Mouse (Mus musculus) lung, postnatal 0 days (tissue): ENCODE measurements around the gene Ampd3. TPM values are rescaled to one million over a fixed set of nuclear protein-coding genes. Genes with fewer than 3 reads are reported as not detected.
A peak's percentile ranks its signal among the peaks of the same experiment; 100 is the strongest.

Experiments
- ATAC-seq: fragments of 200-750 bp; cut with Nextera tagmentation; 2 replicates; pipeline ENCODE4 v1.8.0; 2017; ENCODE audit warnings: moderate library complexity
- DNase-seq: peaks from one replicate; pipeline ENCODE4 v3.0.0-alpha.2; 2016; ENCODE audit warnings: low spot score
- H3K27ac ChIP-seq: fragments of 300-500 bp; sonication (generic); 2 replicates; pipeline ENCODE4 v1.5.1; 2014; ENCODE audit warnings: antibody characterized with exemption, mild to moderate bottlenecking, low read length, mixed read lengths
- H3K27me3 ChIP-seq: fragments of 300-500 bp; sonication (generic); replicated peaks from 2 replicates; pipeline ENCODE4 v1.6.1; 2014; ENCODE audit warnings: low read length, mixed read lengths; ENCODE audit not compliant: insufficient read depth
- H3K36me3 ChIP-seq: fragments of 300-500 bp; sonication (generic); 2 replicates; pipeline ENCODE4 v1.6.1; 2014; ENCODE audit warnings: low read length, mixed read lengths; ENCODE audit not compliant: insufficient read depth
- H3K4me1 ChIP-seq: fragments of 300-500 bp; sonication (generic); 2 replicates; pipeline ENCODE4 v1.6.1; 2014; ENCODE audit warnings: antibody characterized with exemption, low read depth, low read length, mixed read lengths; ENCODE audit not compliant: insufficient read depth
- H3K4me2 ChIP-seq: fragments of 300-500 bp; sonication (generic); replicated peaks from 2 replicates; pipeline ENCODE4 v1.6.1; 2014; ENCODE audit warnings: low read depth, mild to moderate bottlenecking, low read length, moderate library complexity, mixed read lengths
- H3K4me3 ChIP-seq: fragments of 300-500 bp; sonication (generic); 2 replicates; pipeline ENCODE4 v1.5.1; 2014; ENCODE audit warnings: low read depth, low read length
- H3K9ac ChIP-seq: fragments of 300-500 bp; sonication (generic); replicated peaks from 2 replicates; pipeline ENCODE4 v1.6.1; 2014; ENCODE audit warnings: low read depth, mild to moderate bottlenecking
- H3K9me3 ChIP-seq: fragments of 300-500 bp; sonication (generic); 2 replicates; pipeline ENCODE4 v1.6.1; 2016; ENCODE audit warnings: low read length, mixed read lengths
- CTCF ChIP-seq: IDR thresholded peaks from 2 replicates; pipeline ENCODE4 v1.5.1; 2016; ENCODE audit warnings: antibody characterized with exemption, mild to moderate bottlenecking
- EP300 ChIP-seq: IDR thresholded peaks from 2 replicates; pipeline ENCODE4 v1.6.1; 2016; ENCODE audit warnings: antibody characterized with exemption, mild to moderate bottlenecking, control low read depth
- WGBS: fragments of 180-500 bp; shearing (Covaris S2); extraction: QIAGEN DNeasy Blood & Tissue Kit; methylation state at CpG from one replicate; pipeline ENCODE4 v1.1.7; 2014; 5-methylcytosine and 5-hydroxymethylcytosine counted together
- polyA plus RNA-seq: library from polyadenylated mRNA; unstranded; fragments of >200 nt; fragmentation: Nextera tagmentation; extraction: Ambion mirVana; gene quantifications from 2 replicates; pipeline ENCODE4 v1.2.1, GENCODE M21; 2015

Gene Ampd3
- polyA plus RNA-seq, result 5.0 and 5.2 TPM in 2 replicates

GRCm38 (mm10) chr7:110768001-110768400 is at the start of gene Ampd3:
Gene Ampd3 (plus strand): TSS chr7:110768206.
- peak within 1 kb of the TSS; percentile 47 for H3K27ac ChIP-seq
- H3K27me3 ChIP-seq, result no peaks in the 10 kb centered on the region; the same call in 1 of the 2 replicates
- H3K4me1 ChIP-seq, result peaks cover under 1% of the 10 kb centered on the region; the same call in 1 of the 2 replicates
- no peaks in the 10 kb centered on the region for H3K9me3 ChIP-seq
- peak within 1 kb of the TSS; percentile 52; the same call in 1 of the 2 replicates for H3K9ac ChIP-seq
- peak within 1 kb of the TSS; percentile 98 for H3K4me2 ChIP-seq
- ATAC-seq, result 0 out of 2 replicates have a peak, but pooled peaks have one; percentile 3
- TF ChIP-seq CTCF, result no peak
- no peak for TF ChIP-seq EP300
- 25% methylated on average over 13 of the region's 16 CpGs for WGBS
- DNase-seq, result peak; percentile 31
- peak within 1 kb of the TSS; percentile 51 for H3K4me3 ChIP-seq
- no peaks in the 10 kb centered on the region for H3K36me3 ChIP-seq

GRCm38 (mm10) chr7:110718505-110718904 is 49.5 kb upstream of the Ampd3 start:
- Histone ChIP-seq H3K9me3 (no peaks in the 10 kb centered on the region), H3K27ac (no peak overlapping the region), H3K4me1 (no peaks in the 10 kb centered on the region), H3K27me3 (no peaks in the 10 kb centered on the region), H3K9ac (no peak overlapping the region), H3K4me3 (no peak overlapping the region), H3K36me3 (no peaks in the 10 kb centered on the region), H3K4me2 (no peak overlapping the region)
- TF ChIP-seq CTCF (no peak), EP300 (no peak)
- 83% methylated on average over 6 of the region's 6 CpGs for WGBS
- no peak for ATAC-seq
- no peak for DNase-seq

- 84% methylated on average over 4 of the region's 4 CpGs for WGBS
- H3K9ac ChIP-seq, result no peak overlapping the region
- ATAC-seq (no peak), DNase-seq (no peak)
- H3K27me3 ChIP-seq, result no peaks in the 10 kb centered on the region
- no peak overlapping the region for H3K4me3 ChIP-seq
- no peaks in the 10 kb centered on the region for H3K9me3 ChIP-seq
- H3K4me1 ChIP-seq, result no peaks in the 10 kb centered on the region
- H3K27ac ChIP-seq, result no peak overlapping the region
- H3K4me2 ChIP-seq, result no peak overlapping the region
- H3K36me3 ChIP-seq, result no peaks in the 10 kb centered on the region
- TF ChIP-seq EP300 (no peak), CTCF (no peak)
Measured at GRCm38 (mm10) chr7:110719857-110720256, 48.1 kb upstream of the Ampd3 start.

- no peaks in the 10 kb centered on the region for H3K9me3 ChIP-seq
- ATAC-seq, result no peak
Measured at GRCm38 (mm10) chr7:110722183-110722582, 45.8 kb upstream of the Ampd3 start.

GRCm38 (mm10) chr7:110727049-110727448 is 41.0 kb upstream of the Ampd3 start:
- ATAC-seq (peak; percentile 56), DNase-seq (peak; percentile 91)
- no peak overlapping the region for H3K4me3 ChIP-seq
- TF ChIP-seq CTCF (peak; percentile 96), EP300 (no peak)
- no peak overlapping the region for H3K4me2 ChIP-seq
- no peaks in the 10 kb centered on the region for H3K36me3 ChIP-seq
- no peaks in the 10 kb centered on the region for H3K27me3 ChIP-seq
- no peak overlapping the region for H3K27ac ChIP-seq
- WGBS, result 28% methylated on average over 2 of the region's 2 CpGs
- H3K9me3 ChIP-seq, result no peaks in the 10 kb centered on the region
- H3K4me1 ChIP-seq, result no peaks in the 10 kb centered on the region
- no peak overlapping the region for H3K9ac ChIP-seq

More at GRCm38 (mm10) chr7:110722183-110722582, 45.8 kb upstream of the Ampd3 start:
- H3K9ac ChIP-seq, result no peak overlapping the region
- H3K4me2 ChIP-seq, result no peak overlapping the region
- 92% methylated on average over 4 of the region's 4 CpGs for WGBS
- no peak overlapping the region for H3K27ac ChIP-seq
- no peak for TF ChIP-seq EP300
- no peak for TF ChIP-seq CTCF
- no peaks in the 10 kb centered on the region for H3K4me1 ChIP-seq
- no peak overlapping the region for H3K4me3 ChIP-seq
- H3K27me3 ChIP-seq, result no peaks in the 10 kb centered on the region
- no peaks in the 10 kb centered on the region for H3K36me3 ChIP-seq
- no peak for DNase-seq

GRCm38 (mm10) chr7:110728876-110729275 is 39.1 kb upstream of the Ampd3 start:
- WGBS, result 45% methylated on average over 3 of the region's 3 CpGs
- Histone ChIP-seq H3K27ac (no peak overlapping the region), H3K9me3 (no peaks in the 10 kb centered on the region), H3K9ac (no peak overlapping the region), H3K4me3 (no peak overlapping the region), H3K4me2 (no peak overlapping the region), H3K27me3 (no peaks in the 10 kb centered on the region), H3K4me1 (no peaks in the 10 kb centered on the region), H3K36me3 (no peaks in the 10 kb centered on the region)
- DNase-seq (peak; percentile 78), ATAC-seq (no peak)
- TF ChIP-seq EP300, result no peak
- TF ChIP-seq CTCF, result peak; percentile 73

- Histone ChIP-seq H3K4me3 (no peak overlapping the region), H3K36me3 (no peaks in the 10 kb centered on the region), H3K9me3 (no peaks in the 10 kb centered on the region), H3K27ac (no peak overlapping the region), H3K9ac (no peak overlapping the region), H3K4me2 (no peak overlapping the region), H3K27me3 (no peaks in the 10 kb centered on the region), H3K4me1 (no peaks in the 10 kb centered on the region)
- 73% methylated on average over 6 of the region's 6 CpGs for WGBS
- no peak for ATAC-seq
- TF ChIP-seq CTCF, result no peak
- TF ChIP-seq EP300, result no peak
- DNase-seq, result no peak
Measured at GRCm38 (mm10) chr7:110729295-110729694, 38.7 kb upstream of the Ampd3 start.
